10 mouse cellular contexts compared by ENCODE assay signal in genomic region chr5:25211872-25212271, GRCm38 (mm10). TPM values are rescaled to one million over a fixed set of nuclear protein-coding genes. Genes with fewer than 3 reads are reported as not detected.
"Had no signal": no experiment of that assay in that cellular context is flagged by ENCODE, and none has a peak within 500 bp of the region (broad histone marks: within the 10 kb centered on the region; RNA-seq: fewer than 3 reads in every experiment).

No protein-coding gene starts in this region.

- DNase-seq: kidney, adult 11 months; kidney, adult 9 months; kidney, postnatal 10 days; kidney, postnatal 4 days; lung, embryonic 14.5 days; lung, postnatal 10 days had no signal

RNA-seq across cellular contexts. Expression of gene E130116L18Rik, which starts 11.1 kb away (rescaled TPM):
- total RNA-seq: left cerebral cortex, adult 2 months; left cerebral cortex, postnatal 14 days; monocyte, adult 5-6 weeks; neutrophil, adult 5-6 weeks had no signal

RNA-seq across cellular contexts. Expression of gene Galntl5, which starts 30.6 kb away (rescaled TPM):
- total RNA-seq: left cerebral cortex, adult 2 months; left cerebral cortex, postnatal 14 days; monocyte, adult 5-6 weeks; neutrophil, adult 5-6 weeks had no signal
